Mouse (Mus musculus) monocyte, adult 5-6 weeks (primary cell): Measurements from ENCODE around the gene Rin2. TPM values are rescaled to one million over a fixed set of nuclear protein-coding genes. Genes with fewer than 3 reads are reported as not detected.
A peak's percentile ranks its signal among the peaks of the same experiment; 100 is the strongest.

Source experiments
- ATAC-seq: fragments of 153-309, 156-312 bp; replicated peaks from 2 replicates; pipeline ENCODE4 v1.8.0; 2017; ENCODE audit warnings: mild to moderate bottlenecking; ENCODE audit not compliant: low TSS enrichment, insufficient number of reproducible peaks, severe bottlenecking, poor library complexity, low FRiP score
- total RNA-seq: library from RNA; stranded (forward); fragments of 200-1000, 200-491, 200-594 nt; gene quantifications from 3 replicates; pipeline ENCODE4 v1.2.3, GENCODE M21; 2017

Gene Rin2
- total RNA-seq, 1 experiment from 2014 or later: 46.6 TPM

DNA sequence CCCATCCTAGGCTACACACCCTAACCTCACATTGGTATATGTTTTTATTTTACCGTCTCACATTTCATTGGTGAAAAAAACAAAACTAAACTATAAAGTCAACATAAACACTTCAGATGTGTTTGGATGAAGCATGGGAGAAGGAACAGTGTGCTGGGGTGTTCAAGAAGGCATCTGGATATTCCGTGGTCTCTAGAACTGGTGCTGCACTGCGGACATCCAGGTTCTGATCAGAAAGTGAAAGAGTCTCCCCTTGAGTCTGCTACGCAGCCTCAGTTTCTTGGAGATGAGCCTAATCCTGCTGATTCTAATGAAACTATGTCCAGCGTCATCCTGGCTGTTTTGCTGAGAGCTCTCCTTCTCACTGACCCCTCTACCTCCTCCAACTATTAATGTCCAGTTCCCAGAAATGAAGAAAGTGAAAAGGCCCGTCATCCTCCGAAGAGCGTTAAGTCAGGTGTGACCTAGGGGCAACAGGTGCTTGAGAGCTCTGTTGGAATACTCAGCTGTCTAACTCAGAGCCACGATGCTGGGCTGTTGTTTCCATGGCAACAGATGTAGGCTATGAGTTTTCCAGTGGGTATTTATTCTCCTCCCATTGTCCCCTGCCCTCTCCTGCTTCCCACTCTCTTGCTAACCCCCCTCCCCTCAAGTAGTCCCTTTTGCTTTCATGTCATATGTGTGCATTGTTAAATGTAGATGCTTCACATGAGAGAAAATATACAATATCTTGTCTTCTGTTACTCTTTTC is 164.7 kb downstream of the Rin2 start:
- ATAC-seq: no peak

DNA sequence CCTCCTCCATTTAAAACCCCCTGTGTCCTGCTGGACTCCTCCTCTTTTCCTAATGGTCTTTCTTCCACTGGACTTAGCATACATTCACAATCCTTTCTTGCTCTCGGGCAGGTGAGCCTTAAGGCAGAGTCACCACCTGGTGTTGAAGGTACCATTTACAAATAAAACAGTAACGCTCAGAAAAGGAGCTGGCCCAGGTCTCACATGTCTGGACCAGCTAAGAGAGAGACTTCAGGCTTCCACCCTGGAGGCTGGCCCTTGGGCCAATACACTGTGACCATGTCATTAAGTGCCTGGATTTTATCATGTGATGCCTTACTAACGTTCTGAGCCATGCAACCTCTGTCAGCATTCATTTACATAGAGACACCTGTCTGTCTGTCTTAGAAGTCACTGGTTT is 165.3 kb downstream of the Rin2 start:
- no peak for ATAC-seq

DNA sequence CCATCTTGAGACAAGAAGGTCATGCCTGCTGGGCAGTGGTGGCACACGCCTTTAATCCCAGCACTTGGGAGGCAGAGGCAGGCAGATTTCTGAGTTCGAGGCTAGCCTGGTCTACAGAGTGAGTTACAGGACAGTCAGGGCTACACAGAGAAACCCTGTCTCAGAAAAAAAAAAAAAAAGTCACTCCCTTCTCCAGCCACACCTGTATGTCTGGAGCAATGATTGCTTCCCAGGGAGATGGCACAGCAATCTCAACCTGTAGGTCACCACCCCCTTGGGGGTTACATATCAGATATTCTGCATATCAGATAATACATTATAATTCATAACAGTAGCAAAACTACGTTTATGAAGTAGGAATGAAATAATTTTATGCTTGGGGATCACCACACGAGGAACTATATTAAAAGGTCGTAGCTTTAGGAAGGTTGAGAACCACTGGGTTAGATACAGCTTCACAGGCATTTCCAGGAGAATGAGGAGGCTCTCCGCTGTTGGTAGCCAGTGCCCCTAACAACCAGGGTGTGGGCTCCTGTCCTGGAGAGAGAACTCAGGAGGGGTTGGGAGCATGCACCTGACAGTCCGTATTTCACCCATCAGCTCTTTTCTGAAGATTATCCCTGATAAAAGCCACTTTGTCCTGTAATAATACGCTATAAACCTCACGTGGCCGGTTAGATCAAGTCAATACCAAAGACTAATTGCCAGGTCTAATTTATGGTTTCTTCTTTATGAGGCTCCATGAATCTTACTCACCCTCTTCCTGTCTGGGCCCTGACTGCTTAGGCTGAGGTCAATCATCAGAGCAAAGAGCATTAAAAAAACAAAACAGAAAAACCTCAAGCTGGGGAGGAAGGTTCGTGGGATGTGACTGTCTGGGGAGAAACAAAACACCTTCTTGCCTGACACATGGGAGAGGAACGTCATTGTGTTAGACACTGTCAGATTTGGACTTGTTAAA is 166.2 kb downstream of the Rin2 start:
- no peak for ATAC-seq

GRCm38 (mm10) chr2:145843322-145843721 is 168.3 kb downstream of the Rin2 start:
- no peak for ATAC-seq

DNA sequence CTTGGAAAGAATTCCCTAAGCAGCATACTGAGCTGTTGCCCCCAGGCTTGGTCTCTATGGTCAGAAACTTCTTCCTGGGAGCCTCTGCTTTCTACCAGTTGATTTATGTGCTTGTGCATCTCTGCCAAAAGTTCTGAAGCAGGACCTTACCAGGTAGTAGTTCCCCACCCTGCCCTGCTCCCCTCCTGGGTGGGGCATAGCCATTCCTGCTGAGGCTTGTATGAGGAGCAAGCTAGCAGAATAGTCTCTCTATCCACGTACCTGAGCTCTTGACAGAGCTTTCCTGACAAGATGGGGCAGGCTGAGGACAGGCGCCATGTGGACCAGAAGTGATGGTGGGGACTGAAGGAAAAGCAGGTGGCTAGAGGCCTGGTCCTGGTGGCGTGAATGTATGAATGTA is 171.6 kb downstream of the Rin2 start:
- no peak for ATAC-seq

DNA sequence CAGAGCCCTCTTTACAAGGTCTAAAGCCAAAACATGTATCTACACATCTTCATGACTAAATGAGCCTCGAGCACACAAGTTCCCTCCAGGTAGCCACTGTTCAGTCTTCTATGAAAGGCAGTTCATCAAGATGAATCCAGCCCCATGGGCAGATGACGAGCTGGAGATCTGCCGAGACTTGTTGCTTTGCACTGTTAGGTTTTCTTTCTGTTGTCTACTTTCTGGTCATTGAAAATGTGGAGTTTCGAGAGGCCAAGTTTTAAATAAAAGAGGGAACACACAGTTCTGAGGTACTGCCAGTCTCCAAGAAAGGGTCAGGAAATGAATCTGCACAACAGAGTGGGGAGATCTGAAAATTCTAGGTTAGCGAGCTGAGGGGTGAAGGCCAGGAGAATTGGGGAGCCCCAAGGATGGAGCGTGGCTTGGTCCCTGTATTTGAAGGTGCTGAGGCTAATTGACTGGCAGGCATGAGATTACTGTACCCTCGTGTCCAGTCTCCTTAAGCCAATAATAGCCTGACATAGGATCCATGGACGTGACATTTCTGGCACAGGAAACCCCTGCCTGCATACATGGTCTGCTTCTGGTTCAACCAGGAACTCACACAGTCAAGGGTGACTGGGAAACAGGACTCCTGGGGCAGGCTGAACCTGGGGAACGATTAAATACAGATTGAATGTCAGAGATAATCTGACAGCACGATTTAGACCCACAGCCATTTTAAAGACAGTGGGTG is 174.3 kb downstream of the Rin2 start:
- ATAC-seq: no peak

DNA sequence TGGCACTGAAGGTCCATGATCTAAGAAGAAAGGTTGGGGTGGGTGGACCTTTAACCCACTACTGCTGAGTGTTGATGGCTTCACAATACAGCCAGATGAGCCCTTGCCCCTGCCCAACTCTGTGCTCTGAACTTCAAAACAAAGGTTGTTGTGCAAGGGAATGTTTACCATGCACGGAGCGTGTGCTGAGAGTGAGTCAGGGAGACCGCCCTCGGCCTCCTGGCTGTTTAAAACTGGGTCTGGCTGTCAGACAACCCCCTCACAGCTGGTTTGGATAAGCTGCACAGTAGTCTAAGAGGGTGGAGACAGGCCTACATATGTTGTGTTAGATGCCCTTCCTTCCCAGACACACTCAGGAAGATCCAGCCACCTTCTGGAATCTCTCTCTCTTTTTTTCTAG is 175.8 kb downstream of the Rin2 start:
- no peak for ATAC-seq

GRCm38 (mm10) chr2:145855831-145856230 is 180.8 kb downstream of the Rin2 start:
- ATAC-seq: no peak

DNA sequence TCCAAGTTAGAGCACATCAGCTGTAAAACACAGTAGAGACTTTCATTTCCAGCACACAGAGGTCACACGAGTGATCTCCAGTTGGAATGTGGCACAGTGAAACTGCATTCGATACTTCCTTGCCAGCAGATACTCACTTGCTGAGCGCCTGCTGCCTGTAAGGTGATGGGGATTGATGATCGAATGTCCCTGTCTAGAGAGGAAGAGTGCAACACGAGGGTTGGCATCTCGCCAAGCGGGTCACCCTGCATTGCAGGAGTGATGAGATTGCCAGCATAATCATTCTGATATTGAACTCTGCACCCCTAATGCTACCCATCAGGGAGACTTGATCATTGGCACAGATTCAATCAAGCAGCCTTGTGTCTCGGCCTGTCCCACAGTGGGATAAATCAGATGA is 182.8 kb downstream of the Rin2 start:
- no peak for ATAC-seq

DNA sequence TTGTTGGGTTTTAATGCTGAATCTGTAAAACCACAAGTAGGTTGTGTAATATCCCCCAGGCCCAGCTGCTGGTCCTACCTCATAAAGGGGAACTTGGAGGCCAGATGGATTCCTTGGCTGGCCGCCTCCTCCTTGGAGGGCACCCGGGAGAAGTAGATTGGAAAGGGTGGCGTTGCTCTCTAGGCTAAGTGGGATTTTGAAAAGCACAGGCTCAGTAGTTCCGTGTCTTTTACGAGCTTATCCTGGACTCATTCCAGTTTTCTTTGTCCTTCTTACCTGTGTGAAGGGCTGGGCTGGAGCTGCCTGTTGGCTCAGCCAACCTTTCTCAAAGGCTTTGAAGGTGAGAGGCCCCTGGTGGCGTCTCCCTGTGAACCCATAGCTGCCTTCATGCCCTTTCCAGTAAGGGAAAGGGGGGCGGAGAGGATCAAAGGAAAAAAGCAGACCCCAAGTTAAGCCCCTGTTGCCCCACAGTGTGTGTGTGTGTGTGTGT is 184.5 kb downstream of the Rin2 start:
- peak; percentile 46; the same call in 1 of the 2 replicates for ATAC-seq

DNA sequence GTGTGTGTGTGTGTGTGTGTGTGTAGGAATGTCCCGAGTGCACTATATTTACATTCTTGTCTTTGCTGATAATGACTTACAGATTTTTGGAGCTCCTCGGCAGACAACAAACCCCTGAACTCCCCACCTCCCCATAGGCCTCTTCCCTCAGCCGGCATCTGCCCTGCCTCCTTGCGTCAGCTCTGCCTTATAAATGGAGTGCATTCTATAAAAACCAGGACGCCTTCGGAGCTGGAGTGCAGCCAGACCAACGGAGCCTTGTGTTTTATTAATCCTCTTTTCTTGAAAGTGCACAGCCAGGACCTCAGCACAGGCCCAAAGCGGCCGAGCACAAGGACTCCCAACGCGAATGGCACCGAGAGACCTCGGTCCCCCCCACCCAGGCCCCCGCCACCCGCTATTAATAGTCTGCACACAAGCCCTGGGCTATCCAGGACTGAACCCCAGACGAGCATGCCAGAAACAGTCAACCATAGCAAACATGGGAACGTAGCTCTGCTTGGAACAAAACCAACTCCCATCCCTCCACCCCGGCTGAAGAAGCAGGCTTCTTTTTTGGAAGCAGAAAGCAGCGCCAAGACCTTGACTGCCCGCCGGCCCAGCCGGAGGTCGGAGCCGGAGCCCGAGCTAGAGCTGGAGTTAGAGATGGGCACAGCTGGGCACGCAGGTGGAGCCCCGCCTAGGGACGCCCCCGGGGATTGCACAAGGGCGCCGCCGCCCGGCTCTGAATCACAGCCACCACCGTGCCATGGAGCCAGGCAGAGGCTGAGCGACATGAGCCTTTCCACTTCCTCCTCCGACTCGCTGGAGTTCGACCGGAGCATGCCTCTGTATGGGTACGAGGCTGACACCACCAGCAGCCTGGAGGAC is 185.2 kb downstream of the Rin2 start:
- ATAC-seq: peak; percentile 78

GRCm38 (mm10) chr2:145861193-145862123 is 186.4 kb downstream of the Rin2 start:
- no peak for ATAC-seq

- ATAC-seq: no peak
Measured at GRCm38 (mm10) chr2:145862206-145862817, 187.3 kb downstream of the Rin2 start.

DNA sequence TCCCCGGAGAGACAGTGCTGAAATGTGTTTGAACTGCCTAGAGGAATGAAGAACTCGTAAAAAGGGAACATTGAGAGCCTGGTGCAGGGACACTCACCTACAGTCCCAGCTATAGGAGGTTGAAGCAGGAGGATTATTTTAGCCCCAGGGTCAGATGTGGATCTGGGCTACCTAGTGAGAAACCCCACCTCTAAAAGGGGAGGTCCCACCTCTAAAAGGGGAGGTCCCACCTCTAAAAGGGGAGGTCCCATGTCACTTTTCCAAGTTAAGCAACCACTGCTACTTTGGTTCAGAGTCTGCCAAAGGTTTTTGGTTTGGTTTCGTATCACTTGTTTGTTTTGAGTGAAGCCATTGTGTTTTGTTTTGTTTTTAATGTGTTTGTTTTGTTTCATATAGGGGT is 190.3 kb downstream of the Rin2 start:
- no peak for ATAC-seq

DNA sequence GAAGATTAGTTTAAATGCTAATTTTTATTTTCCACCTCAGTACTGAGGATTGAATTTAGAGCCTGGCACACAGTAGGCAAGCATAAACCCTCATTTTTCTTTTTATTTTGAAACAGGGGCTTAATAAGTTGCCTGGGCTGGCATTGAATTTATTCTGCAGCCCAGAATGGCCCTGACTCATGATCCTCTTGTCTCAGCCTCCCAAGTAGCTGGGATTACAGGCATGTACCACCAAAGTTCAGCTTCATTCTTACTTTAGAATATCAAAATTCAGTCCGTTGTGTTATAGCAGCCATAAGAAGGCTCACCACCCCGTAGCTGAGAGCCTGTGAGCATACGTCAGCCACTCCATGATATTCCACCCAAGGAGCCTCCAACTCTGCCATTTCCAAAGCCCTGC is 191.2 kb downstream of the Rin2 start:
- ATAC-seq: no peak

GRCm38 (mm10) chr2:145866695-145867449 is 191.9 kb downstream of the Rin2 start:
- ATAC-seq: no peak
